Mouse (Mus musculus) splenic B cell, adult 2 months (primary cell): ENCODE measurements around the gene Crabp2.

Source experiments
- DNase-seq: peaks from one replicate; pipeline ENCODE4 v3.0.0-alpha.2; 2011; ENCODE audit warnings: low read depth, low spot score
- H3K27me3 ChIP-seq: 2 replicates; pipeline ENCODE4 v1.6.1; 2012; ENCODE audit warnings: mild to moderate bottlenecking, low read length, moderate library complexity, mixed read lengths; ENCODE audit not compliant: control insufficient read depth, poor library complexity, insufficient read depth, severe bottlenecking
- H3K36me3 ChIP-seq: 2 replicates; pipeline ENCODE4 v1.6.1; 2012; ENCODE audit warnings: mild to moderate bottlenecking, low read length, moderate library complexity, mixed read lengths; ENCODE audit not compliant: control insufficient read depth, poor library complexity, insufficient read depth, severe bottlenecking

Gene Crabp2

GRCm38 (mm10) chr3:87998747-87999146, 50.3 kb downstream of the Crabp2 start:
- Histone ChIP-seq H3K27me3 (no peaks in the 10 kb centered on the region; the same call in 1 of the 2 replicates), H3K36me3 (no peaks in the 10 kb centered on the region)
- no peak for DNase-seq

GRCm38 (mm10) chr3:87999243-87999895, 50.9 kb downstream of the Crabp2 start:
- no peaks in the 10 kb centered on the region; the same call in 1 of the 2 replicates for H3K27me3 ChIP-seq
- no peak for DNase-seq
- no peaks in the 10 kb centered on the region for H3K36me3 ChIP-seq

DNA sequence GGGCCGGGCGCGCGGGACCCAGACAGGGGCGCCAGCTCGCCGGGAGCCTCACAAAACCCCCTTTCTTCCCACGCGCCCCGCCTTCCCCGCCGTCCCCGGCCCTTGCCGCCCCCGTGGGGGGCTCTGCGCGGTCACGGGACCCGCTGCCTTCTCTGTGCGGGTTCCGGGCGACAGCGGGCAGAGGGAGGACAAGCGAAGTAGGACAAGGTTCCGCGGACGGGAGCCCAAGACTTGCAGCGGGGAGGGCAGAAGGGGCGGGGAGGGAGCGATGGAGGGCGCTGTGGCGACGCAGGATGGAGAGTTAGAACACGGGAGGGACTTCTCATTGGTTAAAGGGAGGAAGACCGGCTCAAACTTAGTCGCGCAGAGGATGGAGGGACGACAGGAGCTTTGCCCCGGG, 51.7 kb downstream of the Crabp2 start, which contains the start of gene Bcan:
Gene Bcan, minus strand, starts transcription at position 50 of the 400 bp plus-strand sequence.
- Histone ChIP-seq H3K36me3 (no peaks in the 10 kb centered on the region), H3K27me3 (no peaks in the 10 kb centered on the region; the same call in 1 of the 2 replicates)
- DNase-seq, result no peak

- no peaks in the 10 kb centered on the region for H3K36me3 ChIP-seq
- no peak for DNase-seq
- H3K27me3 ChIP-seq, result no peaks in the 10 kb centered on the region; the same call in 1 of the 2 replicates
Measured at GRCm38 (mm10) chr3:88000816-88001595, 52.5 kb downstream of the Crabp2 start.

GRCm38 (mm10) chr3:88002291-88002976, 54.0 kb downstream of the Crabp2 start:
- Histone ChIP-seq H3K36me3 (no peaks in the 10 kb centered on the region), H3K27me3 (no peaks in the 10 kb centered on the region; the same call in 1 of the 2 replicates)
- DNase-seq, result no peak
